Mouse (Mus musculus): ENCODE measurements at regions not wholly inside any gene's neighbourhood (a gene's known extent, or its start where the extent isn't known, plus 50 kb on each side); places are given as distances from the start of the nearest gene placed in this dataset.

- no peak for ATAC-seq
These were observed 164.5 kb downstream of the Gm765 start for GRCm38 (mm10) chr6:98178005-98178404.

GRCm38 (mm10) chr6:98149043-98149813, 193.3 kb downstream of the Gm765 start:
- ATAC-seq = no peak

- ATAC-seq = no peak
These were observed 194.7 kb downstream of the Gm765 start for GRCm38 (mm10) chr6:98147855-98148254.

DNA sequence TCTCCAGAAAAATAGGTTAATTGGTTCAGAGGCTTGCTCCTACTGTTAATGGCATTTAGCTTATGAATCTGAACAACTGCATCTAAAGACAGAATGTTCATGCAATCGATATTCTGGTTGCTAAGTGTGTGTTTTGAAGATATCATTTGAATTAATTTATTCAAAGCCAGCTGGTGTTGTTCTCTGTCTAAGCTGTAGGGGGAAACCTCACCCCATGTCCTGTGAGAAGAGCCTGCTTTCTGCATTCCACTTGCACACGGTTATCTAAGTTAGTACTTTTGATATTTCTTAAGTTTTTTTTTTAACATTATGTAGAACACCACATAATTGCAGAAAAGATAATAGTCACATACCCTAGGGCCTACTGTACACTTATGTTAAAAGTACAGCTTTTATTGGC, 209.6 kb downstream of the Gm765 start:
- ATAC-seq = no peak

GRCm38 (mm10) chr6:98125434-98125833, 217.1 kb downstream of the Gm765 start:
- ATAC-seq = no peak

GRCm38 (mm10) chr6:98118355-98119150, 224.0 kb downstream of the Gm765 start:
- ATAC-seq = no peak

DNA sequence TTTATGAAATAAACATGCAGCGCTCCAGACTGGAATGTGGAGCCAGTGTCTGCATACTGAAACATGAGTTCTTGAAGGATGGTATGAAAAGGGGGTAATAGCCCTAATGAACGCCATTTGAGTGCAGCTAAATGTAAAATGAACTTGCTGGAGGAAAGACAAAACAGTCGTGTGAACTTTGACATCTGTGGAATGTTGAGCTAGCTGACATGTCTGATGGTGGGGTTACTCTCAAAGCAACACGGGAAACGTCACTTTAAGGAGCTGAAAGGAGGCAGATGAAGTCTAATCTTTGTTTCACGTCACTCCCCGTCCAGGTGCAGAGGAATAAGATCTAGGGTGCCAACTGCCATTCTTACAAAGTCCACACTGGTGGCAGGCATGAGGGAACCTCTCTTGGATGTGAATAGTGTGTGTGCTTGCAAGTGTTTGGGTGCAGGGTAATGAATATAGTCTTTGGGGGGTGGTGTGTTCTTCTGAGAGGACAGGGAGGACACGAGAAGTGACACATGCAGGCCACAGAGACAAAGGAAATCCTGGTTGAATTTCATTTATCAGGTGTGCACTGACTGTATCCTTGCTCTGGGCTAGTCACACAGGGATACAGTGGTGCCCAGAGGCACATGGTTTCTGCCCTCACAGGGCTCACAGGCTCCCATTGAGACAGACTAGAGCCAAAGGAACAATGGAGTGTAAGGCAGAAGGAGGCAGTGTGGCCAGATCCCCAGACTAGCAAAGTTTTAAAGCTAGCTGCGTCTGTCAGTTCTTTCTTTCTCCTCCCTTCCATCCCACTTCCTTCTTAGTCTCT, 228.0 kb downstream of the Gm765 start:
- ATAC-seq = no peak

DNA sequence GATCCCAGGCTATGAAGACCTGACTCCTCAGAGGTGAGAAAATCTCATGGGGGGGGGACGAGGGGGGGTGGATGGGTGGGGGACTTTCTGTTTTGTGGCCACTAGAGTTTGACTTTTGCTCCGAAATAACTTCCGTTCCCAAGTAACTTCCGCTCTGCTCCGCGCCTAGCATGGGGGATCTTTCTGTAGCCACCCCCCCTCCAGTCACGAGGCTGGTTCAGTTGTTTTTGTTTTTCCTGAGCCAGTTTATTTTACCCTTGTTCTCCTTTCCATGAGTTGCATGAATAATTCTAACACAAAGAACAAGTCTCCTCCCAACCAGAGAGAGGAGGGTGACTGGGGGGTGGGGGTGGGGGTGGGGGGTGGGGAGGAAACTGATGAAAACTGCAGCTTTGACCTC, 228.8 kb downstream of the Gm765 start:
- peak; percentile 94 for ATAC-seq

DNA sequence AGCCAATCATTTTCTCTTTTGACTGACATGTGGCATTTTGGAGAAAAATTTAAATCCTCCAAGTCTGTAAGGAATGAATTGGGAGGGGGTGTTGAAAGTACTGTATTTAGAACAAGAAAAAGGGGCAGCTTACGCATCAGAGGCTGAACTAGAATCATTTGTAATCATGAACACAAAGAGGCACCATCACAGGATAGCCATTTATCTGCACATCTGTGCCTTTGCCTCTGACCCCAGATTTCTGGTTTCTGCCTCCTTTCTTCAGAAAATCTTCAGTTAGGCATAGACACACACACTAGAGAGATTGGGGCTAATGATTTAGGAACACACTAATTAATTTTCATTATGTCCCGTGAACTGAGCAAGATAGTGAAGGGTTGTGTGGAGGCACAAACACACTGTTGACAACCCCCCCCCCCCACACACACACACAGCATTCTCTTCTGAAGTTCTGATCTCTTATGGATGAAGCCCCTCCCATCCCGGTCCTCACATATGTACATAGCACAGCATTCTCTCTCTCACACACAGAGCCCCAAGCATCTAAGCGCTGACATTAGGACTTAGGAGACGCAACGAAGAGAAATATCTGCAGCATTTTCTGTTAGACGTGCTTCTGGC, 229.9 kb downstream of the Gm765 start:
- ATAC-seq = no peak

GRCm38 (mm10) chr6:98107123-98107522, 235.4 kb downstream of the Gm765 start:
- no peak for ATAC-seq

DNA sequence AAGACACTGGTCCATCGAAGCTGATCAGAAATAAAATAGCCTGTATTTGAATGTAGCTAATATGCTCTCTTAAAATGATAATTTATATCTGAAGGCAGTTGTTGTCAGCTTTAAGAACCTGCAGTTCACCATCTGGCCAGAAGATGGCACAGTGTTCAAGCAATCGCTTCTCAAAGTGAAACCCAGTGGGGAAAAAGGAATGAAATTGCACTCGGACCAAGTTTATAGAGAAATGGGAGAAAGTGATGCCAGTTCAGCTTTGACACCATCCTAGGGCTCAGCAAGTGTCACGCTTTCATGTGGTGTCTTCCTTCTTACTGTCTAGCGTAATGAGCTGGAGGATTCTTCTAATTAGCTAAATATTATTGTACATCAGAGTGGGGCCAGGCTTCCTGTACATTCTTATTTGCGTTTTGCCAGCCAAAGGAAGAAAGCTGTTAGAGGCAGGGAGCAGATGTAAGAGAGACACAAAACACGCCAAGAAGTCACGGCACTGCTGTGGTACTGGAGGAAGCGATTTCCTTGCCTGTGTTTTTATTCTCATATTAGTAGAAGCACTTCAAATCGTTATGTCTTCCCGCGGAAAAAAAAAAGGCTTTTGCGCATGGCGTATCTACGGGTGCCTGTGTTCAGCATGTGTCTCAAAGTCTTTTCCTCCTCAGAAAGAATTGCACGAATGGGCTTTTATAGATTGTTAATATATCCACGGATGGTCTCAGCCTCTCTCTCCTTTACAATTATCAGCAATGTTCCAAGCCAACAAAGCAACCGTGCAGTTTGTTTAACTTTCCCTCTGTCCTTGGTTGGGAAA, 237.1 kb downstream of the Gm765 start:
- ATAC-seq = peak; percentile 82

- no peak for ATAC-seq
These were observed 238.1 kb downstream of the Gm765 start for GRCm38 (mm10) chr6:98104432-98104831.

DNA sequence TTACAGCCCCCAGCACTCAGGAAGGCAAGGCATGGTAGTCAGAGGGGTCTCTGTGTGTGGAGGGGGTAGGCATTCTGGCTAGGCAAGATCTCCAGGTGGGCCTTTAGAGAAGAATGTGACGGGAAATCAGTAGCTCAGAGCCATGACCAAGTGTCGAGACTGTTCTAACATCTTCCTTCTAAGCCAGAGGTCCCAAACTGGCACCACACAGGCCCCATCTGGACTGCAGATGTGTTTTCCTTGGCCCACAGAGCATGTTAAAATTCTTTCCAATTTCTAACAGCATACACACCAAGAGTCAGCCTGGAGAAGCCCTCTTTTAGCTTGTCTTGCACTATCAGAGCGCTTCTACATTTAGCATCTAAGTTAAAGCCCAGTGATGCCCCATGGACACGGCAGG, 241.5 kb downstream of the Gm765 start:
- ATAC-seq = no peak

DNA sequence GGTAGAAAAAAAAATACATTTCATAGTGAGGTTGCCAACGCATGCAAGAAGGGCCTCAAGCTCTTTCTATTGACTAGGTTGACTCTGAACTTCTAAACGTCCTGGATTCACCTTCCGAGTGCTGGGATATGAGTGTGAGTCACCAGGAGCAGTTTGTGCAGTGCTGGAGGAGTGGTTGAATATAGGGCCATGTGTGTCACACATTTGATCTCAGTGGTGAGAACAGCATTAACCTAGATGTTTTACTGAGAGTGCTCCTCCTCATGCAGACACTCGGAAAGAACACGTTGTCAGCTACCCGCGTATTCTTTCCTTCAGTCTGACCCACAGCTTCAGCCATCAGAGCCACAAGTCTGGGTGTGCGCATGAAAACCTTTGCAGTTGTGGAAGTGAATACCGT, 243.4 kb downstream of the Gm765 start:
- no peak for ATAC-seq

DNA sequence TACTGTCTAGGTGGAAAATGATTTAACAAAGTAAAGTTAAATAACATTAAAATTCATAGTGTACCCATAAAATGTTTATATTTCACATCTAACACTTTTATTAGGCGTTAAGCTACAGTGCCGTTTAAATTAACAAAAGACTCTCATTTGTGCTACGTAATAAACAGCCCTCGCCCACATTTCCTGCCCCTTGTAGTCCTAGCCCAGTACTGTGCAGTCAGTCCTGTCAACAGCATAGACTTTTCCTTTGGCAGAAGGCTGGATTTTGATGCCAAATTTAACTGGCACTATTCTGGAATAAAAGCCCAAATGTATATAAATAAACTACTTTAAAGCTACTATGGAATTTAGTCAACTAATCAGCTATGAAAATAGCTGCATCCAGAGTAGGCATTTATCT, 247.3 kb downstream of the Gm765 start:
- no peak for ATAC-seq

GRCm38 (mm10) chr6:98089185-98089584, 253.4 kb downstream of the Gm765 start:
- ATAC-seq = no peak

DNA sequence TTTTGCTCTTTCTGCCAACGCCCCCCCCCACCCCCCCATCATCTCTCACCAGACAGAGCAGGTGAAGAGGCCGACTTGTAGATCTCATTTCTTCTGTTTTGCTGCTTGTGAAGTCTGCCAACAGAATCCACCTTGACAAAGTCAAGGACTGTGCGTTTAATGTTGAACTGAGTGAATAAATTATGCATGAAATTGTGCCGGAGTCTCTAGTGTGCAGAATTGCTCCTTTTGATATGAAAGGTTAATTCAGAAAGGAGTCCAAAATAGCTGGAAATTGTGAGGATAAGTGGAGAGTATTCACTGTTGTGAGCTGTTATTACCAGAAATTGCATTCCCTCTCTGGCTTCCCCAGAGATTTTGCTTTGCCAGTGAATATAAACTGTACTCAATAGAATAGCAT, 262.5 kb downstream of the Gm765 start:
- ATAC-seq = no peak
